Mouse (Mus musculus): Measurements from ENCODE around the gene Cgas. TPM values are rescaled to one million over a fixed set of nuclear protein-coding genes. Genes with fewer than 3 reads are reported as not detected.
"Not testable (repeated sequence)": the region's sequence is repeated elsewhere in the genome, so short reads cannot be mapped to it uniquely, and the experiment has no call there.

Cgas gene
- polyA plus RNA-seq, 1 experiment from 2014 or later, result 3.4 TPM

DNA sequence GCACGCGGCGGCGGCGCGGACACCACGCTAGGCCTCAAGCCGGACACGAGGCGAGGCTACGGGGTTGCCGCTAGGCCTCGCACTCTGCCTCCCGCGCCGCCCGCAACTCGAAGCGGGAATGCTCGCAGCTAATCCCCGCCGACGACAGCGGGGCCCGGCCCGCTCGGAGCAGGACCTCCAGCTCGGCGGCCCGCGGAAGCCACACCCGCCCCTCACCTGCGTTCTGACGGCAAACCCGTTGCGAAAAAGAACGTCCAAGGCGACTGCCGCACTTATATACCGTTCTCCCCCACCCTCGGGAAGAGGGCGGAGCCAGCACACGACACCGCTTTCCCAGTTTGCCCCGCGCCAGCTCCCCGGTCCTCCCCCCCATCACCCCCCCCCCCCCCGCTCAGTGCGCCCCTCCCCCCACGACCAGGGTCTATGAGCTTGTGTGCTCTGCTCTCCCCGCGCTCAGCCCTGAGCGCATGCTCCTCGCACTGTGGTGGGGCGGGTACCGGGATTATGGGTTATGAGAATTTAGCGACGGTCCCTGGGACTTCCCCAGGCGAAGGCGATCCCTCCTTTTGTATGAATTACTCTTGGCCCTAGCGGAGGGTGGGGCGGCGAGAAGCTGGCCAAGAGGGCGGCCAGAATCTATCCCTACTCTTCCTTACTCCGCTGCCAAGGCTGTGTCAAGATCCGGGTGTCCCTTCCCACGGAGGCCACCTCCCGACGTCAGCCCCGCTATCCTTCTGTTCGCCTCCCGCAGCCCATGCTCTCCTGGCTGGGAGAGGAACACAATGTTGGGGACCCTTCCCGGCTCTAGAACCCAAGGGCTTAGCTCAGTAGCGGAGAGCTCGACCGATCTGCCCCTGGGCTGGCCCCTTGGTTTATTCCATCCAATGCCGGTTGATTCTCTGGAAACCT is 38.6 kb upstream of the Cgas start:
- ATAC-seq (ENCODE audit: insufficient read depth) (peak; percentile 99), DNase-seq (peak; percentile 99)
- H3K36me3 ChIP-seq (ENCODE audit: insufficient read depth), result peaks cover 39% of the 10 kb centered on the region
- no peaks in the 10 kb centered on the region for H3K9me3 ChIP-seq (ENCODE audit: low read depth, low read length)
- under 1% methylated on average over 75 of the region's 77 CpGs for WGBS
- peak overlapping the region; percentile 99 for H3K27ac ChIP-seq (ENCODE audit: low read depth)
- no peaks in the 10 kb centered on the region for H3K27me3 ChIP-seq (ENCODE audit: insufficient read depth, low read length)
- H3K4me2 ChIP-seq, result peak overlapping the region; percentile 67
- peak overlapping the region; percentile 86 for H3K4me3 ChIP-seq (ENCODE audit: low read depth, low read length)
- no peak for TF ChIP-seq CTCF (IDR thresholded peaks at IDR 0.05; ENCODE audit: low read depth)
- peak overlapping the region; percentile 100 for H3K9ac ChIP-seq
- H3K4me1 ChIP-seq (ENCODE audit: insufficient read depth), result no peaks in the 10 kb centered on the region

DNA sequence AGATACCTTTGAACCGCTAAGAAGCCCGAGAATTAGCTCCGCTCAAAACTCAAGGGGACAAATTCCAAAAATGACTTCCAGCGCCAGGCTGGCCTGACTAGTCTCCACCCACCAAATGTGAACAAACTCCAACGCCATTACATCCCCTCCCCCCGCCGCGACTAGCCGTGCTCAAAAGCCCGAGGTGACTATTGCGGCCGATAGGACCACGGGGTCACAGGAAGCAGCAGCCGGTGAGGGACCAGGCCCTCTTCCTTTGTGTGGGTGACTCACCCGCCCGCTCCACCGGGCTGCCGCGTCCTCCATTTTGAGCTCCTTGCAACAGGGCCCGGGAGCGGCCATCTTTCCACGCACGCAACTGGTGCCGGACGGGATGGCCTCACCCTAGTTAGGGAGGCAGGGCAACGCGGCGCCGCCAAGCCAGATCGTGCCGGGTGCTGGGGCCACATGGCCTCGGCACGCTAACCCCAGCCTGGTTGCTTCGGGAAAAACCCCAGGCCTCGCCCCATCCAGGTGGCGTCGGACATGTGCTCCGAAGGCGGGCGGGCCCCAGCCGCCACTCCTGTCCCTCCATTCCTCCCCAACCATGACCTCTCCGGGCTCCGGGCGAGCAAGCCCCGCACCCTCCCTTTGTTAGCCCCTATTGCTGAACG is 37.8 kb upstream of the Cgas start:
- under 1% methylated on average over 44 of the region's 46 CpGs for WGBS
- peaks cover 48% of the 10 kb centered on the region for H3K36me3 ChIP-seq (ENCODE audit: insufficient read depth)

DNA sequence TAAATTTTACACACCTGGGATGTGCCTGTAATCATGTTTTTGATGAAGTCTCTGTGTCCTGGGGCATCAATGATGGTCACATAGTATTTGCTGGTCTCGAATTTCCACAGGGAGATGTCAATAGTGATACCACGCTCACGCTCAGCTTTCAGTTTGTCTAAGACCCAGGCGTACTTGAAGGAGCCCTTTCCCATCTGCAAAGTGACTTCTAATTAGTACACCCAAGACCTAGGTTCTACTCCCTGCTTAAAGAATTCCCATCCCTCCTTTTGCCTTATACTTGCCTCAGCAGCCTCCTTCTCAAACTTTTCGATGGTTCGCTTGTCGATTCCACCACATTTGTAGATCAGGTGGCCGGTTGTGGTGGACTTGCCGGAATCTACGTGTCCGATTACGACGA is 37.2 kb upstream of the Cgas start:
- peak overlapping the region; percentile 99 for H3K27ac ChIP-seq (ENCODE audit: low read depth)
- peak overlapping the region; percentile 86 for H3K4me3 ChIP-seq (ENCODE audit: low read depth, low read length)
- not testable (repeated sequence) for DNase-seq; H3K9me3 ChIP-seq (ENCODE audit: low read depth, low read length); H3K27me3 ChIP-seq (ENCODE audit: insufficient read depth, low read length); ATAC-seq (ENCODE audit: insufficient read depth); H3K4me1 ChIP-seq (ENCODE audit: insufficient read depth)
- H3K4me2 ChIP-seq, result peak overlapping the region; percentile 67
- WGBS, result under 1% methylated on average over 13 of the region's 13 CpGs
- H3K9ac ChIP-seq, result peak overlapping the region; percentile 100
- H3K36me3 ChIP-seq (ENCODE audit: insufficient read depth), result peaks cover 52% of the 10 kb centered on the region

More for the DNA sequence above, 37.8 kb upstream of the Cgas start:
- DNase-seq (peak; percentile 78), ATAC-seq (ENCODE audit: insufficient read depth) (peak; percentile 5)
- Histone ChIP-seq H3K27me3 (ENCODE audit: insufficient read depth, low read length) (no peaks in the 10 kb centered on the region), H3K4me1 (ENCODE audit: insufficient read depth) (no peaks in the 10 kb centered on the region), H3K4me3 (ENCODE audit: low read depth, low read length) (peak overlapping the region; percentile 86), H3K9ac (peak overlapping the region; percentile 100), H3K27ac (ENCODE audit: low read depth) (peak overlapping the region; percentile 99), H3K4me2 (peak overlapping the region; percentile 67), H3K9me3 (ENCODE audit: low read depth, low read length) (no peaks in the 10 kb centered on the region)
- no peak for TF ChIP-seq CTCF (IDR thresholded peaks at IDR 0.05; ENCODE audit: low read depth)

DNA sequence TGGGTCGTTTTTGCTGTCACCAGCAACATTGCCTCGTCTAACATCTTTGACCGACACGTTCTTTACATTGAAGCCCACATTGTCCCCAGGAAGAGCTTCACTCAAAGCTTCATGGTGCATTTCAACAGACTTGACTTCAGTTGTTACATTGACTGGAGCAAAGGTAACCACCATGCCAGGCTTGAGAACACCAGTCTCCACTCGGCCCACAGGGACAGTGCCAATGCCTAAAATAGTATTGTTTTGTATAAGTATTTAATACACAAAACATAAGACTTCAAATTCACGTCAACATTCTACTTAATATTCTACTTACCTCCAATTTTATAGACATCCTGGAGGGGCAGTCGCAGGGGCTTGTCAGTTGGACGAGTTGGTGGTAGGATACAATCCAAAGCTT is 36.3 kb upstream of the Cgas start:
- not testable (repeated sequence) for H3K9me3 ChIP-seq (ENCODE audit: low read depth, low read length); DNase-seq; H3K27ac ChIP-seq (ENCODE audit: low read depth); H3K27me3 ChIP-seq (ENCODE audit: insufficient read depth, low read length); H3K4me1 ChIP-seq (ENCODE audit: insufficient read depth); ATAC-seq (ENCODE audit: insufficient read depth)
- Histone ChIP-seq H3K36me3 (ENCODE audit: insufficient read depth) (peaks cover 59% of the 10 kb centered on the region), H3K4me3 (ENCODE audit: low read depth, low read length) (peak overlapping the region; percentile 86), H3K9ac (peak overlapping the region; percentile 100; the same call in 1 of the 2 replicates), H3K4me2 (peak overlapping the region; percentile 67)
- WGBS, result 30% methylated on average over 8 of the region's 8 CpGs

DNA sequence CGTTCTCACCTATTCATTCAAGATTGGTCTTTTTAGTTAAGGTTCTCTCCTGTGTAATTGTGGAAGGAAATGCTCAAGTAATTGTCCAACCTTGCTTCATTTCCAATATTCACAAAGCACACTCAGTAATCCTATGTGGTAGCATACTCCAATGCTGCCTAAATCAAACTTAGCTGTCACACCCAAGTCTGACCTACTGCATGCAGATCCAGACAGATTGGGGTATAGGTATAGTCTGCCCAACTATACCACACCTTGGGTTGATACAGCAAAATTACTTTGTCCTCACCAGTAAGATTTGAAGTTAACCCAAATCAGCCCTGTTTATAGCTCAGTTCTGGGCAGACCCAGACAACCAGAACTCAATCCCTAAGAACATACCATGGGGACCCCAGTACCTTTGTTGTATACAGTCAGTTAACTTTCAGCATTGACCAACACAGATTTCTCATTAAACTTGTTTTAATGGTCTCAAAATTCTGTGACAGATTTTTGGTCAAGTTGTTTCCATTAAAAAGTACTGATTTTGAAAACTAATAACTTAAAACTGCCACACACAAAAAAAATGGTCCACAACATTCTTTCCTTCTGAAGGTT is 35.1 kb upstream of the Cgas start:
- Histone ChIP-seq H3K4me2 (peak overlapping the region; percentile 24; the same call in 1 of the 2 replicates), H3K36me3 (ENCODE audit: insufficient read depth) (peaks cover 70% of the 10 kb centered on the region)
- not testable (repeated sequence) for H3K27ac ChIP-seq (ENCODE audit: low read depth)

DNA sequence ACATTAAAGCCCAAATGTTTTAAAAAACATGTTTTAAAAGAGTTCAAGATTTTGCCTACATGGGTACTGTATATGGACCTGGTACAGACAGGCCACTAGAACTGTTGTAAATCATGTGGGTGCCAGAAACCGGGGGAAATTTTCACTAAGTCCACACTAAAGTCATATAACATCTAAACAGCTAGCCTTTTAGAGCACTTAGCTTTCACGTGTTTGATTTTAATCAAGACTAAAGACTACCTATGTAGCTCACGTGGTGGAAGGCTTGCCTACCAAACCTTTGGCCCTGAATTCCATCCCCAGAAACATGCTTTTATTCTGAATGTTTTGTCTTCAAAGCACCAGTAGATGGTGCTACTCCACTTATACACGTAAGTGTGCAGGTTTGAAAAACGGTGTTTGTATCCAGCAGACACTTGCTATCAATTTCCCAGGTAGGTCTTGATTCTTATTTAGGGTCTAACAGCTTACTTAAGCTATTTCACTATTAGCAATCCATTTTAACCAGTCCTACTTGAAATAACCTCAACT is 34.0 kb upstream of the Cgas start:
- H3K36me3 ChIP-seq (ENCODE audit: insufficient read depth), result peaks cover 78% of the 10 kb centered on the region
- ATAC-seq (ENCODE audit: insufficient read depth), result no peak
- WGBS, result 6% methylated on average over 5 of the region's 5 CpGs
- DNase-seq, result peak; percentile 78
- H3K9ac ChIP-seq, result no peak overlapping the region
- H3K27ac ChIP-seq (ENCODE audit: low read depth), result no peak overlapping the region
- no peak overlapping the region for H3K4me3 ChIP-seq (ENCODE audit: low read depth, low read length)
- H3K4me2 ChIP-seq, result no peak overlapping the region
- peak; percentile 58 for TF ChIP-seq CTCF (IDR thresholded peaks at IDR 0.05; ENCODE audit: low read depth)
- no peaks in the 10 kb centered on the region for H3K27me3 ChIP-seq (ENCODE audit: insufficient read depth, low read length)
- no peaks in the 10 kb centered on the region for H3K9me3 ChIP-seq (ENCODE audit: low read depth, low read length)
- no peaks in the 10 kb centered on the region for H3K4me1 ChIP-seq (ENCODE audit: insufficient read depth)

More for the DNA sequence above, 35.1 kb upstream of the Cgas start:
- not testable (repeated sequence) for H3K4me1 ChIP-seq (ENCODE audit: insufficient read depth); ATAC-seq (ENCODE audit: insufficient read depth); H3K27me3 ChIP-seq (ENCODE audit: insufficient read depth, low read length); DNase-seq; H3K9me3 ChIP-seq (ENCODE audit: low read depth, low read length); H3K9ac ChIP-seq
- WGBS, result 44% methylated on average over 1 of the region's 1 CpGs
- 0 out of 2 replicates have a peak overlapping the region, but pooled peaks have one; percentile 0 for H3K4me3 ChIP-seq (ENCODE audit: low read depth, low read length)
